Mouse (Mus musculus) spleen, postnatal 14 days (tissue): ENCODE measurements around the gene Usp7.
A peak's percentile ranks its signal among the peaks of the same experiment; 100 is the strongest.
"Not testable (repeated sequence)": the region's sequence is repeated elsewhere in the genome, so short reads cannot be mapped to it uniquely, and the experiment has no call there.

Source experiments
- DNase-seq, 2 experiments: peaks; one replicate each; pipeline ENCODE4 v3.0.0; 2021 to 2022; ENCODE audit warnings: low spot score in 2 of 2

Gene Usp7

DNA sequence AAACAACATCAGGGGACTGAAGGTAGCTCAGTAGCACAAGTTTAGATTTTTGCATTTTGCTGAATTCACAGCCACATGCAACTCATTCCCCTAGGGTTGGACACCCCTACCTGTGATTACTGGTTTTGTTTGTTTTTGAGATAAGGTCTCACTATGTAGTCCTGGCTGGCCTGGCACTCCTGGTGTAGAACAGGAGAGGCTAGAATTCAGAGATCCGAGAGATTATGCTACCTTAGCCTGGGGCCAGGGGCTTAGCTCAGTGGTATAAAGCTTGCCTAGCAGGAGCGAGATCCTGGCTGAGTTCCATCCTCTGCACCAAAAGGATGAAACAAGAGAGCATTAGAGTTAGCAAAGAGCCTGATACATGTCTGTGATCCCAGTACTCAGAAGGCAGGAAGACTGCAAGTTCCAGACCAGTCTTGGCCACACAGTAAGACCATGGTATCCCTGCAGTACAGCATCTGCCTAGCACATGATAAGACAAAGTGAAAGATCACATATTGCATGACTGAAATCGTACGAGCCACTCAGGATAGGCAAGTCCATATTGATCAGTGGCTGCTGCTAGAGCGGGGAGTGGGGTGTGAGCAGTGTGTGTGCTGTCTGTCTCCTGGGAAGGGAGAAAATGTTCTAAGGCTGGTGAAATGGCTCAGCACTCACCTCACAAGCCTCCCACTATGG is 40.4 kb downstream of the Usp7 start:
- DNase-seq = no peak

DNA sequence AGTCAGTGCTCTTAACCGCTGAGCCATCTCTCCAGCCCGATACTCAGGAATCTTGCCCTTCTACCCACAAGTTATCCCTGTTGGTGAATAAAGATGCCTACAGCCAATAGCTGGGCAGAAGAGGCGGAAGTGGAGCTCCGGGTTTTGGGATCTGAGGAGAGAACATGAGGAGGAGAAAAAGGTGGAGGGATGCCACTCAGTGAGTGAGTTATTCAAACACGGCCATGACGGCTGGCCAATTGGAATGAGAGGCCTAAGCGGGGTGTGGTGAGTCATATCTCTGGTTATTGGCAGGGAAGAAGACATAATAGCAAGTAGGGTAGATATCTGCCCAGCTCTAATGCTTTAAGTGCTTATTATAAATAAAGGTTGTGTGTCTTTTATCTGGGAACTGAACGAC is 43.2 kb downstream of the Usp7 start:
- no peak for DNase-seq

- peak in 1 of 2 experiments; percentile 41 for DNase-seq
Observed at GRCm38 (mm10) chr16:8748175-8748846, 43.8 kb downstream of the Usp7 start.

- DNase-seq = no peak
Observed at GRCm38 (mm10) chr16:8747772-8748171, 44.3 kb downstream of the Usp7 start.

- peak in 1 of 2 experiments; percentile 55 for DNase-seq
Observed at GRCm38 (mm10) chr16:8746509-8746908, 45.6 kb downstream of the Usp7 start.

GRCm38 (mm10) chr16:8745751-8746150 is 46.4 kb downstream of the Usp7 start:
- no peak for DNase-seq

GRCm38 (mm10) chr16:8743989-8744388 is 48.1 kb downstream of the Usp7 start:
- DNase-seq = no peak

- DNase-seq = no peak
Observed at GRCm38 (mm10) chr16:8741697-8742096, 50.4 kb downstream of the Usp7 start.

- DNase-seq = no peak
Observed at GRCm38 (mm10) chr16:8741110-8741509, 51.0 kb downstream of the Usp7 start.

- DNase-seq = peak; percentile 86 to 91
Observed at GRCm38 (mm10) chr16:8738542-8739514, 53.3 kb downstream of the Usp7 start.

DNA sequence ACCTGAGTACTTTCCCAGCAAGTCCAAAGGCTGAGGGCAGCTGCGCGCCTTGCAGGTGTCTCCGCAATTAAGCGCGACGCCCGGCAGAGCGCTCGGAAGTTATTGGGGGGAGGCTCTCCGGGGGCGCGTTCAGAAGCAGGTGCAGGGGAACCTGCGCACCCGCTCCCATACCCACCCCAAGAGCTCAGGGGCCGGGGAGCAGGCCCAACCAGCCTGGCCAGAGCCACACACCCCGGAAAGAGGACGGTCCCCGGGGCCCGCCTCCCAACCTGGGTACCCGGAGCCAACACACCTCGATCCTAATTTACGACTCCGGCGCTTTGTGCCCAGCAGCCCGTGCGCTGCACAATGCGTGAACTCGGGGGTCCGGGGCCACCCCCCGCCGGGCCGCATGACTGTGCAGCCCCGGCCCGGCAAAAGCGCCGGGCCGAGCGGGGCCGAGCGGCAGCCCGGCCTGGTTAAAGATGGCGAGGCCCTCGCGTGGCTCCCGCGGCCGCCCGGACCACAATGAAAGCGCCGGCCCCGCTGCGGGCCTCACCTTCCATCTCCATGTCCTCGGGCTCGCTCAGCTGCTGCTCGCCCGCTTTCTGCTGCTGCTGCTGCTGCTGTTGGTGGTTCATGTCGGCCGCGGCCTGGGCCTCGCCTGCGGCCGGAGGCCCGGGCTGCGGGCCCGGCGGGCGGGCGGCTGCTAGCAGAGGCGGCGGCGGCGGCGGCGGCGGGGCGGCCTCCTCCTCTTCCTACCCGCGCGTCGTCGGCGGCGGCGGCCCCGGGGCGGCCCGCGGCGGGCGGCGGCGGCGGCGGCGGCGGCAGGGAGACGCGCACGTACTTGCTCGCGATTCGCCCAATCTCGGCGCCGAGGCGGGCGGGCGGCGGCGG is 54.2 kb downstream of the Usp7 start:
- peak in 1 of 2 experiments; percentile 38 for DNase-seq

GRCm38 (mm10) chr16:8737341-8737665 is 54.8 kb downstream of the Usp7 start:
- DNase-seq = no peak

- no peak for DNase-seq
Observed at GRCm38 (mm10) chr16:8736757-8737156, 55.4 kb downstream of the Usp7 start.

DNA sequence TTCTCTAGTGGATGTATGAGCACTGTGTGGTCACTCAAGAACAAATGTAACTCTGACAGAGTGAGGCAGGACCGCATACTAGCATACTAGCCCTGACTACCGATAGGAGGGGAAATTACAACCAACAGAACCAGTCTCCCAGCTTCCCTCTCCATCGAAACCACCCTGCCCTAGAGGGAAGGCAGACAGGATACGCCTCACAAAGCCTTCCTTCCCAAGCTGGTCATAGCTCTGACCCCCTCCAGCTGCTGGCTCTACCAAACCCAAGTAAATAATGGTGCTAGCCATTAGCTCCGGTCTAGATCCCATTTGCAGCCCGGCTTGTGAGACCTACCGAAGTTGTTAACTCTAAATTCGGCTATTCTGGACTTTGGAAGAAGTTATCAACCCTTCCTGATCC is 56.1 kb downstream of the Usp7 start:
- DNase-seq = no peak

- DNase-seq = no peak
Observed at GRCm38 (mm10) chr16:8734693-8735092, 57.4 kb downstream of the Usp7 start.

DNA sequence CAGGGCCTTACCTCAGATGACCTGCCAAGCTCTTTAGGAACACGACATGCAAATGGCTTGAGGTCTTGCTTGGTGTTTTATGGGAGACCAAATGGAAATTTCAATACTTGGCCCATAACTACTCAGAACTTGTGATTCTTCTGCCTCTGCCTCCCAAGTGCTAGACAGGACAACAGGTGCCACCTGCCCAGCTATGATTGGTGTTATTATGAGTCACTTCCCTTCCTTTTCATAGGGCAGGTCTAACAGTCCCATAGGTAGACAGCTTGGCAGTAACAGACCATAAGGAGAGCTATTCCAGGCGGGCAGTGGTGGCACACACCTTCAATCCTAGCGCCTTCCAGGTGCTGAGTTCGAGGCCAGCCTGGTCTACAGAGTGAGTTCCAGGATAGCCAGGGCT is 58.5 kb downstream of the Usp7 start:
- DNase-seq = no peak

DNA sequence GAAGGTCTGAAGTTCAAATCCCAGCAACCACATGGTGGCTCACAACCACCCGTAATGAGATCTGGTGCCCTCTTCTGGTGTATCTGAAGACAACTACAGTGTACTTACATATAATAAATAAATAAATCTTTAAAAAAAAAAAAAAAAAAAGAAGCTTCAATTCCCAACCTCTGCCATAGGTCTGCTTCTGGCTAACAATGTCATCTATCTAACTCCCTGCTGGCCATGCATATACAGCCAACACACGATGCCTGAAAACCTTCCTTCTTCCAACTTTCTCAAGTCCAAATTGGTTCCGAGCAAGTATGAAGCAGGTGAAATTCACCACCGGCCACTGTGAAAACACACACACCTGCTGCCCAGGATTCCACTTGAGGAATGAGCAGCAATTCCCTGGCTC is 59.7 kb downstream of the Usp7 start:
- DNase-seq = not testable (repeated sequence)

DNA sequence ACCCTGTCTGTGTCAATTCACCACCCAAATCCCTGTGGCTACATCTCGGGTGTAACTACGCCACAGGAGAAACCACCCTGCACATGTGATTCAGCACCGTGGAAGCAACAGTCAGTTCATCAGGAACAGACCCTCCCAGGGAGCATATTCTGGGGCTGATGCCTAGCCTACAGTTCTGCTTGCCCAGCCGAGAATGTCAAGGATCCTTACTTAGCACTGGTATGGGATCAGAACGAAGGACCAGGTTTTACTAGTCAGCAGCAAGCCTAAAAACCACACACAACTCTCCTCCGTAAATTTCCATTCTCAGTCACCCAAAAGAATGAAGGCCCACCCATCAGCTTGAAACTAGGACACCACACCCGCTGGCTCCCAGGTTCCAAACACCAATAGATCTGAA is 60.5 kb downstream of the Usp7 start:
- no peak for DNase-seq

GRCm38 (mm10) chr16:8728111-8728748 is 63.9 kb downstream of the Usp7 start:
- DNase-seq = no peak

DNA sequence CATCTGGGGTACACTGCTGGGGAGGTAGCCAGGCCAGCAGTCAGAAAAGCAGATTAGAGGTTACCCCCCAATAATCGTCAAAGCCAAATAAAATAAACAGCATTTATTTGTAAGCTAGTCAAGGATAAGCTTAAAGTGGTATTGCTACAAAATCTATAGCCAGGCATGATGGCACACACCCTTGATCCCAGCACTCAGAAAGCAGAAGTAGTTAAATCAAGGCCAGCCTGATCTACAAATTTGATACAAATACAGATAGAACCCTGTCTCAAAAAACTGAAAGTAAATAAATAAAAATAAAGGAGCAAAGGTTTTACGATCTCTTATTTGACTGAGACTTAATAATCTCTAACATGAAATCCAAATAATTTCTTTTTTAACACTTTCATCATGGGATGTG is 66.3 kb downstream of the Usp7 start:
- no peak for DNase-seq

GRCm38 (mm10) chr16:8724031-8724430 is 68.1 kb downstream of the Usp7 start:
- DNase-seq = no peak
